Mouse (Mus musculus): Measurements from ENCODE around the gene Aass.
"Not testable (repeated sequence)": the region's sequence is repeated elsewhere in the genome, so short reads cannot be mapped to it uniquely, and the experiment has no call there.

The Aass gene

GRCm38 (mm10) chr6:23132573-23133181, at the start of gene Aass:
Gene Aass (minus strand): TSS chr6:23132986.
- H3K27me3 ChIP-seq (ENCODE audit: control insufficient read depth, insufficient read depth, low read length, poor library complexity, severe bottlenecking): no peaks in the 10 kb centered on the region
- no peak for DNase-seq (ENCODE audit: low read depth, low spot score)

GRCm38 (mm10) chr6:23180096-23180495, 47.3 kb upstream of the Aass start:
- Histone ChIP-seq H3K36me3 (ENCODE audit: control insufficient read depth, insufficient read depth, low read length, poor library complexity, severe bottlenecking) (no peaks in the 10 kb centered on the region), H3K27me3 (ENCODE audit: control insufficient read depth, insufficient read depth, low read length, poor library complexity, severe bottlenecking) (no peaks in the 10 kb centered on the region)
- no peak for DNase-seq (ENCODE audit: low read depth, low spot score)

More at GRCm38 (mm10) chr6:23132573-23133181, at the start of gene Aass:
- H3K36me3 ChIP-seq (ENCODE audit: control insufficient read depth, insufficient read depth, low read length, poor library complexity, severe bottlenecking): no peaks in the 10 kb centered on the region

- H3K36me3 ChIP-seq (ENCODE audit: control insufficient read depth, insufficient read depth, low read length, poor library complexity, severe bottlenecking); H3K27me3 ChIP-seq (ENCODE audit: control insufficient read depth, insufficient read depth, low read length, poor library complexity, severe bottlenecking); DNase-seq (ENCODE audit: low read depth, low spot score): not testable (repeated sequence)
Measured at GRCm38 (mm10) chr6:23163824-23164223, 31.0 kb upstream of the Aass start.

- not testable (repeated sequence) for H3K27me3 ChIP-seq (ENCODE audit: control insufficient read depth, insufficient read depth, low read length, poor library complexity, severe bottlenecking); DNase-seq (ENCODE audit: low read depth, low spot score); H3K36me3 ChIP-seq (ENCODE audit: control insufficient read depth, insufficient read depth, low read length, poor library complexity, severe bottlenecking)
Measured at GRCm38 (mm10) chr6:23156357-23156756, 23.6 kb upstream of the Aass start.

- DNase-seq (ENCODE audit: low read depth, low spot score): no peak
- Histone ChIP-seq H3K27me3 (ENCODE audit: control insufficient read depth, insufficient read depth, low read length, poor library complexity, severe bottlenecking) (no peaks in the 10 kb centered on the region), H3K36me3 (ENCODE audit: control insufficient read depth, insufficient read depth, low read length, poor library complexity, severe bottlenecking) (no peaks in the 10 kb centered on the region)
Measured at GRCm38 (mm10) chr6:23153112-23153511, 20.3 kb upstream of the Aass start.

GRCm38 (mm10) chr6:23147221-23147620, 14.4 kb upstream of the Aass start:
- H3K27me3 ChIP-seq (ENCODE audit: control insufficient read depth, insufficient read depth, low read length, poor library complexity, severe bottlenecking): no peaks in the 10 kb centered on the region
- H3K36me3 ChIP-seq (ENCODE audit: control insufficient read depth, insufficient read depth, low read length, poor library complexity, severe bottlenecking): no peaks in the 10 kb centered on the region
- DNase-seq (ENCODE audit: low read depth, low spot score): no peak

GRCm38 (mm10) chr6:23143980-23144379, 11.2 kb upstream of the Aass start:
- DNase-seq (ENCODE audit: low read depth, low spot score): no peak
- Histone ChIP-seq H3K27me3 (ENCODE audit: control insufficient read depth, insufficient read depth, low read length, poor library complexity, severe bottlenecking) (no peaks in the 10 kb centered on the region), H3K36me3 (ENCODE audit: control insufficient read depth, insufficient read depth, low read length, poor library complexity, severe bottlenecking) (no peaks in the 10 kb centered on the region)

- no peaks in the 10 kb centered on the region for H3K27me3 ChIP-seq (ENCODE audit: control insufficient read depth, insufficient read depth, low read length, poor library complexity, severe bottlenecking)
- DNase-seq (ENCODE audit: low read depth, low spot score): no peak
- no peaks in the 10 kb centered on the region for H3K36me3 ChIP-seq (ENCODE audit: control insufficient read depth, insufficient read depth, low read length, poor library complexity, severe bottlenecking)
Measured at GRCm38 (mm10) chr6:23131015-23131414, 1.8 kb downstream of the Aass start.

GRCm38 (mm10) chr6:23129201-23129600, 3.6 kb downstream of the Aass start:
- DNase-seq (ENCODE audit: low read depth, low spot score): no peak

GRCm38 (mm10) chr6:23126706-23127105, 6.1 kb downstream of the Aass start:
- H3K27me3 ChIP-seq (ENCODE audit: control insufficient read depth, insufficient read depth, low read length, poor library complexity, severe bottlenecking): no peaks in the 10 kb centered on the region
- no peaks in the 10 kb centered on the region for H3K36me3 ChIP-seq (ENCODE audit: control insufficient read depth, insufficient read depth, low read length, poor library complexity, severe bottlenecking)
- DNase-seq (ENCODE audit: low read depth, low spot score): no peak

More at GRCm38 (mm10) chr6:23129201-23129600, 3.6 kb downstream of the Aass start:
- H3K36me3 ChIP-seq (ENCODE audit: control insufficient read depth, insufficient read depth, low read length, poor library complexity, severe bottlenecking): no peaks in the 10 kb centered on the region
- no peaks in the 10 kb centered on the region for H3K27me3 ChIP-seq (ENCODE audit: control insufficient read depth, insufficient read depth, low read length, poor library complexity, severe bottlenecking)

GRCm38 (mm10) chr6:23125831-23126230, 7.0 kb downstream of the Aass start:
- H3K27me3 ChIP-seq (ENCODE audit: control insufficient read depth, insufficient read depth, low read length, poor library complexity, severe bottlenecking): no peaks in the 10 kb centered on the region
- no peaks in the 10 kb centered on the region for H3K36me3 ChIP-seq (ENCODE audit: control insufficient read depth, insufficient read depth, low read length, poor library complexity, severe bottlenecking)
- DNase-seq (ENCODE audit: low read depth, low spot score): no peak

- H3K36me3 ChIP-seq (ENCODE audit: control insufficient read depth, insufficient read depth, low read length, poor library complexity, severe bottlenecking): no peaks in the 10 kb centered on the region
- H3K27me3 ChIP-seq (ENCODE audit: control insufficient read depth, insufficient read depth, low read length, poor library complexity, severe bottlenecking): no peaks in the 10 kb centered on the region
- DNase-seq (ENCODE audit: low read depth, low spot score): no peak
Measured at GRCm38 (mm10) chr6:23124823-23125222, 8.0 kb downstream of the Aass start.

GRCm38 (mm10) chr6:23122934-23123333, 9.9 kb downstream of the Aass start:
- H3K36me3 ChIP-seq (ENCODE audit: control insufficient read depth, insufficient read depth, low read length, poor library complexity, severe bottlenecking): no peaks in the 10 kb centered on the region

GRCm38 (mm10) chr6:23114781-23115180, 18.0 kb downstream of the Aass start:
- Histone ChIP-seq H3K36me3 (ENCODE audit: control insufficient read depth, insufficient read depth, low read length, poor library complexity, severe bottlenecking) (no peaks in the 10 kb centered on the region), H3K27me3 (ENCODE audit: control insufficient read depth, insufficient read depth, low read length, poor library complexity, severe bottlenecking) (no peaks in the 10 kb centered on the region)
- no peak for DNase-seq (ENCODE audit: low read depth, low spot score)

More at GRCm38 (mm10) chr6:23122934-23123333, 9.9 kb downstream of the Aass start:
- DNase-seq (ENCODE audit: low read depth, low spot score): no peak
- no peaks in the 10 kb centered on the region for H3K27me3 ChIP-seq (ENCODE audit: control insufficient read depth, insufficient read depth, low read length, poor library complexity, severe bottlenecking)

- no peaks in the 10 kb centered on the region for H3K36me3 ChIP-seq (ENCODE audit: control insufficient read depth, insufficient read depth, low read length, poor library complexity, severe bottlenecking)
- DNase-seq (ENCODE audit: low read depth, low spot score): no peak
- no peaks in the 10 kb centered on the region for H3K27me3 ChIP-seq (ENCODE audit: control insufficient read depth, insufficient read depth, low read length, poor library complexity, severe bottlenecking)
Measured at GRCm38 (mm10) chr6:23107069-23107468, 25.7 kb downstream of the Aass start.

GRCm38 (mm10) chr6:23106373-23106772, 26.4 kb downstream of the Aass start:
- Histone ChIP-seq H3K36me3 (ENCODE audit: control insufficient read depth, insufficient read depth, low read length, poor library complexity, severe bottlenecking) (no peaks in the 10 kb centered on the region), H3K27me3 (ENCODE audit: control insufficient read depth, insufficient read depth, low read length, poor library complexity, severe bottlenecking) (no peaks in the 10 kb centered on the region)
- DNase-seq (ENCODE audit: low read depth, low spot score): no peak
